20 mouse cellular contexts compared by ENCODE assay signal in the genomic region with DNA sequence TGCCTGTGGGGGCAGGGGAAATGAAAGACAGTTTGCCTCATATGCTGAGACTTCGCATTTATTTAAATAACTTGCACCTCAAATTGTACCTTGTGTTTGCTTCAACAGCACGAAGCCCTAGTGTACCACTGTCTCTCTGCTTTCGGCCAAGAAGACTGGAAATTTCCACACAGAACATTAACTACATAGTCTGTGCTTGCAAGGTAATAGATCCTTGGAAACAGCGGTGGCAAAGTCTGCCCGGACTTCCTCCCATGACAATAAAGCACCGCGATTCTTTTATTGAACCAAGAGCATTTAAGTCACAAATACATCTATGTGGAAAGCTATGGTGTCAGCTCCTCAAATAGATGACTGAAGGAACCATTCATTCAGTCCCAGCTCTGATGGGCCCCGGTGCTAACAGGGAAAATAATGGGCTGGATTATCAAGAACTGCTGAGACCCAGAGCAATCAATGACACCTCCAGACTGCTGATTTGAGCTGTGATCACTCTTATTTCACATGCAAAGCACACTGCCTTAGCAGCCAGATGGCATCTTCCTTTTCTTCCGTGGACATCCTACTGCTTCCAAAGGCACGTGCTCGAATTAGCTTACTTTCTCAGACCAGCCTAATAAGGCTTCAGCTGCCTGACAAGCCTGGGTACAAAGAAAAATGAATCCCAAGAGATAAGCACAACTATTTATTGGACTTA.
A peak's percentile ranks its signal among the peaks of the same experiment; 100 is the strongest.
DNase-seq lines count a peak whose midpoint lies in the region; ATAC-seq and TF ChIP-seq lines count a peak whose summit lies in the region.
"Had no signal": no experiment of that assay in that cellular context is flagged by ENCODE, and none has a peak within 500 bp of the region (broad histone marks: within the 10 kb centered on the region; RNA-seq: fewer than 3 reads in every experiment).

No protein-coding gene starts in this region.

- no peak for ATAC-seq in intestine, embryonic 14.5 days (replicated peaks; ENCODE audit: low FRiP score, low TSS enrichment, low read depth)
- no peak for ATAC-seq in intestine, postnatal 0 days
- peak; percentile 69 for ATAC-seq in forebrain, embryonic 15.5 days (replicated peaks)
- peak; percentile 75 for ATAC-seq in hindbrain, embryonic 16.5 days
- peak; percentile 64 for ATAC-seq in midbrain, embryonic 16.5 days
- ATAC-seq in CD4-positive, CD25-positive, alpha-beta regulatory T cell, adult 4 months = no peak

- no peaks in the 10 kb centered on the region for H3K27me3 ChIP-seq in intestine, embryonic 14.5 days (replicated peaks; ENCODE audit: control insufficient read depth, insufficient read depth, low read length)
- no peaks in the 10 kb centered on the region for H3K27me3 ChIP-seq in intestine, postnatal 0 days (replicated peaks; ENCODE audit: control insufficient read depth, insufficient read depth, low read length)
- H3K27me3 ChIP-seq in forebrain, embryonic 15.5 days = no peaks in the 10 kb centered on the region
- no peaks in the 10 kb centered on the region for H3K27me3 ChIP-seq in hindbrain, embryonic 16.5 days (replicated peaks; ENCODE audit: control insufficient read depth, insufficient read depth, low read length)
- H3K27me3 ChIP-seq in midbrain, embryonic 16.5 days (ENCODE audit: control insufficient read depth, insufficient read depth, low read depth, low read length) = no peaks in the 10 kb centered on the region
- H3K27me3 ChIP-seq: embryonic facial prominence, embryonic 13.5 days had no signal

- H3K9ac ChIP-seq in intestine, embryonic 14.5 days (ENCODE audit: low read length) = no peak overlapping the region
- no peak overlapping the region for H3K9ac ChIP-seq in intestine, postnatal 0 days (ENCODE audit: low read depth, low read length)
- H3K9ac ChIP-seq in forebrain, embryonic 15.5 days (replicated peaks) = no peak overlapping the region
- H3K9ac ChIP-seq in hindbrain, embryonic 16.5 days (ENCODE audit: low read depth, low read length) = no peak overlapping the region
- H3K9ac ChIP-seq in midbrain, embryonic 16.5 days (ENCODE audit: low read depth, low read length) = no peak overlapping the region
- H3K9ac ChIP-seq: embryonic facial prominence, embryonic 13.5 days; lung, embryonic 14.5 days had no signal

- no peak overlapping the region for H3K27ac ChIP-seq in intestine, embryonic 14.5 days (ENCODE audit: low read depth)
- H3K27ac ChIP-seq in intestine, postnatal 0 days (ENCODE audit: low read depth, low read length) = no peak overlapping the region
- H3K27ac ChIP-seq in forebrain, embryonic 15.5 days (replicated peaks) = peak overlapping the region; percentile 64
- H3K27ac ChIP-seq in hindbrain, embryonic 16.5 days (ENCODE audit: low read depth, low read length) = no peak overlapping the region
- H3K27ac ChIP-seq in midbrain, embryonic 16.5 days (ENCODE audit: low read length) = 0 out of 2 replicates have a peak overlapping the region, but pooled peaks have one; percentile 26
- H3K27ac ChIP-seq: embryonic facial prominence, embryonic 13.5 days; gastrocnemius, adult 2 months; macrophage had no signal

- peak; percentile 37 for DNase-seq in intestine, embryonic 14.5 days (ENCODE audit: low spot score)
- no peak for DNase-seq in embryo, embryonic 10.5 days (ENCODE audit: low spot score)
- DNase-seq: adrenal gland, postnatal 25 days; B cell, adult 2 months; cerebellum, adult 8-10 months; gastrocnemius, adult 2 months; heart, postnatal 4 days; kidney, adult 18-20 months; kidney, postnatal 4 days; layer of hippocampus, postnatal 36 days; left cerebral cortex, postnatal 4 days; lung, embryonic 14.5 days; thymus, postnatal 4 days had no signal

- no peak overlapping the region for H3K4me2 ChIP-seq in intestine, embryonic 14.5 days (ENCODE audit: low read length)
- H3K4me2 ChIP-seq in intestine, postnatal 0 days (replicated peaks; ENCODE audit: low read depth) = no peak overlapping the region
- no peak overlapping the region for H3K4me2 ChIP-seq in forebrain, embryonic 15.5 days (replicated peaks)
- no peak overlapping the region for H3K4me2 ChIP-seq in hindbrain, embryonic 16.5 days (ENCODE audit: low read length)
- H3K4me2 ChIP-seq in midbrain, embryonic 16.5 days (ENCODE audit: low read length) = no peak overlapping the region
- H3K4me2 ChIP-seq: embryonic facial prominence, embryonic 13.5 days; lung, embryonic 14.5 days had no signal

- 0 out of 2 replicates have a peak, but pooled peaks cover 3% of the 10 kb centered on the region for H3K4me1 ChIP-seq in intestine, embryonic 14.5 days (replicated peaks; ENCODE audit: control insufficient read depth, insufficient read depth, low read length)
- no peaks in the 10 kb centered on the region for H3K4me1 ChIP-seq in intestine, postnatal 0 days (replicated peaks; ENCODE audit: control insufficient read depth, insufficient read depth, low read length)
- peaks cover 7% of the 10 kb centered on the region for H3K4me1 ChIP-seq in forebrain, embryonic 15.5 days
- H3K4me1 ChIP-seq in hindbrain, embryonic 16.5 days (ENCODE audit: control insufficient read depth, insufficient read depth, low read depth, low read length) = peaks cover 2% of the 10 kb centered on the region; the same call in 1 of the 2 replicates
- H3K4me1 ChIP-seq in midbrain, embryonic 16.5 days (ENCODE audit: control insufficient read depth, insufficient read depth, low read length) = no peaks in the 10 kb centered on the region
- H3K4me1 ChIP-seq: embryonic facial prominence, embryonic 13.5 days had no signal

- no peaks in the 10 kb centered on the region for H3K36me3 ChIP-seq in intestine, embryonic 14.5 days (ENCODE audit: control insufficient read depth, insufficient read depth, low read length)
- H3K36me3 ChIP-seq in intestine, postnatal 0 days (ENCODE audit: control insufficient read depth, insufficient read depth) = no peaks in the 10 kb centered on the region
- no peaks in the 10 kb centered on the region for H3K36me3 ChIP-seq in forebrain, embryonic 15.5 days
- no peaks in the 10 kb centered on the region for H3K36me3 ChIP-seq in hindbrain, embryonic 16.5 days (ENCODE audit: control insufficient read depth, insufficient read depth, low read length)
- no peaks in the 10 kb centered on the region for H3K36me3 ChIP-seq in midbrain, embryonic 16.5 days (ENCODE audit: control insufficient read depth, insufficient read depth, low read length)
- H3K36me3 ChIP-seq: embryonic facial prominence, embryonic 13.5 days had no signal

- H3K4me3 ChIP-seq in intestine, embryonic 14.5 days (ENCODE audit: low read depth, low read length) = no peak overlapping the region
- no peak overlapping the region for H3K4me3 ChIP-seq in intestine, postnatal 0 days (ENCODE audit: low read depth, low read length)
- H3K4me3 ChIP-seq in forebrain, embryonic 15.5 days = no peak overlapping the region
- no peak overlapping the region for H3K4me3 ChIP-seq in hindbrain, embryonic 16.5 days (ENCODE audit: low read length)
- H3K4me3 ChIP-seq in midbrain, embryonic 16.5 days (ENCODE audit: low read depth, low read length) = no peak overlapping the region
- H3K4me3 ChIP-seq: embryonic facial prominence, embryonic 13.5 days; gastrocnemius, adult 2 months had no signal

- no peak for TF ChIP-seq CTCF in intestine, postnatal 0 days (IDR thresholded peaks at IDR 0.05; ENCODE audit: low read depth)

- no peaks in the 10 kb centered on the region for H3K9me3 ChIP-seq in intestine, embryonic 14.5 days (ENCODE audit: control insufficient read depth, low read length)
- no peaks in the 10 kb centered on the region for H3K9me3 ChIP-seq in intestine, postnatal 0 days (ENCODE audit: control insufficient read depth)
- no peaks in the 10 kb centered on the region for H3K9me3 ChIP-seq in forebrain, embryonic 15.5 days
- no peaks in the 10 kb centered on the region for H3K9me3 ChIP-seq in hindbrain, embryonic 16.5 days (ENCODE audit: control insufficient read depth, low read length)
- H3K9me3 ChIP-seq in midbrain, embryonic 16.5 days (replicated peaks; ENCODE audit: control insufficient read depth, low read length, poor library complexity, severe bottlenecking) = no peaks in the 10 kb centered on the region
- H3K9me3 ChIP-seq: embryonic facial prominence, embryonic 13.5 days had no signal

- 83% methylated on average over 11 of the region's 11 CpGs for WGBS in intestine, embryonic 14.5 days
- WGBS in intestine, postnatal 0 days = 77% methylated on average over 11 of the region's 11 CpGs
- 51% methylated on average over 11 of the region's 11 CpGs for WGBS in forebrain, embryonic 15.5 days
- WGBS in hindbrain, embryonic 16.5 days = 43% methylated on average over 11 of the region's 11 CpGs
- WGBS in midbrain, embryonic 16.5 days = 40% methylated on average over 11 of the region's 11 CpGs

Comparison
In these comparisons a context has a peak if more than half of its experiments do, and no peak if none do; other contexts are left out.
1. ATAC-seq: peak in forebrain, embryonic 15.5 days (single experiment), hindbrain, embryonic 16.5 days (single experiment) and midbrain, embryonic 16.5 days (single experiment); none in intestine, embryonic 14.5 days (single experiment), intestine, postnatal 0 days (single experiment) and CD4-positive, CD25-positive, alpha-beta regulatory T cell, adult 4 months (single experiment).
2. H3K27ac ChIP-seq: peak in forebrain, embryonic 15.5 days (single experiment) and midbrain, embryonic 16.5 days (single experiment); none in intestine, embryonic 14.5 days (single experiment), intestine, postnatal 0 days (single experiment) and hindbrain, embryonic 16.5 days (single experiment).